Mouse (Mus musculus): Measurements from ENCODE around the gene Ncor1.
"Not testable (repeated sequence)": the region's sequence is repeated elsewhere in the genome, so short reads cannot be mapped to it uniquely, and the experiment has no call there.

The Ncor1 gene

GRCm38 (mm10) chr11:62458276-62458724 is at the start of gene Ncor1, which contains the start of gene Pigl:
TSS of gene Ncor1 (minus strand) at chr11:62458541.
TSS of gene Pigl (plus strand) at chr11:62458460.
- DNase-seq, result peak; percentile 90

- no peak for DNase-seq
Observed at GRCm38 (mm10) chr11:62507683-62508082, 49.3 kb upstream of the Ncor1 start.

- DNase-seq, result no peak
Observed at GRCm38 (mm10) chr11:62500529-62500928, 42.2 kb upstream of the Ncor1 start.

- no peak for DNase-seq
Observed at GRCm38 (mm10) chr11:62498802-62499201, 40.5 kb upstream of the Ncor1 start.

GRCm38 (mm10) chr11:62497181-62497580 is 38.8 kb upstream of the Ncor1 start:
- DNase-seq, result no peak

GRCm38 (mm10) chr11:62496151-62496715 is 37.9 kb upstream of the Ncor1 start:
- DNase-seq, result no peak

GRCm38 (mm10) chr11:62495276-62495801 is 37.0 kb upstream of the Ncor1 start:
- peak; percentile 60 for DNase-seq

GRCm38 (mm10) chr11:62494754-62495275 is 36.5 kb upstream of the Ncor1 start:
- peak; percentile 83 for DNase-seq

- DNase-seq, result no peak
Observed at GRCm38 (mm10) chr11:62493701-62494100, 35.4 kb upstream of the Ncor1 start.

GRCm38 (mm10) chr11:62487540-62488350 is 29.4 kb upstream of the Ncor1 start:
- DNase-seq, result no peak

- DNase-seq, result no peak
Observed at GRCm38 (mm10) chr11:62486949-62487348, 28.6 kb upstream of the Ncor1 start.

- no peak for DNase-seq
Observed at GRCm38 (mm10) chr11:62479581-62479980, 21.2 kb upstream of the Ncor1 start.

GRCm38 (mm10) chr11:62478931-62479330 is 20.6 kb upstream of the Ncor1 start:
- DNase-seq, result no peak

- no peak for DNase-seq
Observed at GRCm38 (mm10) chr11:62476156-62476555, 17.8 kb upstream of the Ncor1 start.

- DNase-seq, result no peak
Observed at GRCm38 (mm10) chr11:62473516-62473915, 15.2 kb upstream of the Ncor1 start.

- DNase-seq, result no peak
Observed at GRCm38 (mm10) chr11:62470451-62470850, 12.1 kb upstream of the Ncor1 start.

- not testable (repeated sequence) for DNase-seq
Observed at GRCm38 (mm10) chr11:62467289-62467688, 8.9 kb upstream of the Ncor1 start.

GRCm38 (mm10) chr11:62466546-62466945 is 8.2 kb upstream of the Ncor1 start:
- DNase-seq, result no peak

GRCm38 (mm10) chr11:62465849-62466248 is 7.5 kb upstream of the Ncor1 start:
- DNase-seq, result no peak

GRCm38 (mm10) chr11:62464696-62465095 is 6.4 kb upstream of the Ncor1 start:
- DNase-seq, result no peak

- DNase-seq, result no peak
Observed at GRCm38 (mm10) chr11:62463225-62463915, 5.0 kb upstream of the Ncor1 start.

GRCm38 (mm10) chr11:62462529-62462928 is 4.2 kb upstream of the Ncor1 start:
- DNase-seq, result not testable (repeated sequence)

- no peak for DNase-seq
Observed at GRCm38 (mm10) chr11:62458780-62459179, 439 bp upstream of the Ncor1 start.

Data from kidney, postnatal 10 days (tissue).